Mouse (Mus musculus) activated CD4-positive, CD25-positive, alpha-beta regulatory T cell, adult 4 months (primary cell): Measurements from ENCODE around the gene Rnpep. TPM values are rescaled to one million over a fixed set of nuclear protein-coding genes. Genes with fewer than 3 reads are reported as not detected.

Experiments used
- ATAC-seq: one replicate; pipeline ENCODE4 v1.8.0; 2017
- polyA plus RNA-seq, 2 experiments: library from polyadenylated mRNA; unstranded; fragments of 100-300 nt; shearing (Covaris generic); gene quantifications; one replicate each; pipeline ENCODE4 v1.2.1; 2017

The Rnpep gene
- 10 to 100 TPM; 45.4 to 51.9 TPM for polyA plus RNA-seq

DNA sequence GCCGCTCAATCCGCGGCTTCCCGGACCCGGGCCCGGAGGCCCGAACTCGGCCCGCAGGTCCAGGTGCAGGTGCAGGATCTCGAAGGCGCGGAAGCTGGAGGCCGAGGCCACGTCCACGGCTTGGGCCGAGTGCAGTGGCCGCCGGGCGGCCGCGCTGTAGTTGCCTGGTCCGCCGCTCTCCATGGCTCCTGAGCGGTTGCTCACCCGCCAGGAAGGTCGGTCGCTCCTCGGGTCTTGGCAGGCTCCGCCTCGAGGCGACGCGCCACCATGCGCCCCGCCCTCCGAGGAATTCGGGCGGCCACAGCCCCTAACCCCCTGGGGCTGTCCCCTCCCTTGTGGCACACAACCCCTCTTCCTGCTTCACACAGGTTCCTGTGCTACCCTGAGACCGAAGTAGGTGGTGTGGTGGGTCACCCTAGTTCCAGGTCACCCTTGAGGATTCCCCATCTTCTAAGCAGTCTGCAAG lies at the start of gene Rnpep:
Gene Rnpep (minus strand): TSS at position 259 of the 466 bp plus-strand sequence.
- peak; percentile 79 for ATAC-seq

DNA sequence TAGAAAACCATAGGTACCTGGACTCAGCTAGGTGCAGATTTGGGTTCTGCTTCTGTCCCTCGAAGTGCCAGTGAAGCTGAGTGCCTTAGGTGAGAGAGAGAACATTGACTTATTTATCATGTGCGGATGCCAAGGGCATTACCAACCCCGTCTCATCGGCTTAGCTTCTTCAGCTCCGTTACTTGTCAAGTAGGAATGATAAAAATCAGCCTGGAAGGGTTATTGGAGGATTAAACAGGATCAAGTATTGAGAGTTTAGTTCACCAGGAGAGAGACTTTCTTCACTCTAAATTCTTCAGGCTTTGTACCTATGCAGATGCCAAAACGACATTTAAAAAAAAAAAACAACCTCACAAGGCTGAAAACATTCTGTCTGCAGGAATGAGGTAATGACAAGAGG lies 46.7 kb upstream of the Rnpep start:
- ATAC-seq: no peak

DNA sequence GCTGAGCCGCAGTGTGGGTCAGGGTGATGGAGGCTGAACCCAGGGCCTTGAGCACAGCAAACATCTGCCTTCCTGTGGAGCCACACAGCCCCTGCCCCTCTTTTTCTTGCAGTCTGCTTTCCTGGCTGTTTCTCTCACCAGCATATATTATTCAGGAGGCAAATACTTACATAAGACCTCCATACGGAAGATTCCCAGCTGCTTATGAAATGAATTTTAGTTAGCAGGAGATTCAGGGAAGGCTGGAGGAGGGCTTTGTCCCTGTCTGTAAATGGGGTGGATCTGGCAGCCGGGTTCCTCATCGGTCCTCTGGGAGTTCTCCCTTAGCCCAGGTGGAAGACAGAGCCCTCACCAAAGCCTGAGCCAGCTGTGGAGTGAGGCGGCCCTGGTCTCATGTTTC lies 44.5 kb upstream of the Rnpep start:
- no peak for ATAC-seq

DNA sequence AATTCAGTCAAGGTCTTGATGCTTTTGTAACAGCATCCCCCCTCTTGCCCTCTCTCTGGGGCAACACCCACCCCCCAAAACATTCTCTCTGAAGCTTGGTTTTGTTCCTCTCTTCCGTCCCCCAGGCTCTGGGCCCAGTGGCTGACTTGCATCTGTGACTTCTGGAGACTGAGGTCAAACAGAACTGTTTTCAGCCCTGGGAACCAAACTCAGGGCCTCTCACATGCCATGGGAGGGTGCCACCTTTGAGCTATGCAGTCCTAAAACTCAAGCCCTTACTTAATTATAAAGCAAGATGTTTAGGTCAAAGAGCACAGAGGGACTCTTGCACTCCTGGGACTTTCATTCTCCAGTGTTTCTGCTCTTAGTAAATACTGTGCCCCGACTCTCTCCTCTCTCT lies 42.0 kb upstream of the Rnpep start:
- no peak for ATAC-seq

DNA sequence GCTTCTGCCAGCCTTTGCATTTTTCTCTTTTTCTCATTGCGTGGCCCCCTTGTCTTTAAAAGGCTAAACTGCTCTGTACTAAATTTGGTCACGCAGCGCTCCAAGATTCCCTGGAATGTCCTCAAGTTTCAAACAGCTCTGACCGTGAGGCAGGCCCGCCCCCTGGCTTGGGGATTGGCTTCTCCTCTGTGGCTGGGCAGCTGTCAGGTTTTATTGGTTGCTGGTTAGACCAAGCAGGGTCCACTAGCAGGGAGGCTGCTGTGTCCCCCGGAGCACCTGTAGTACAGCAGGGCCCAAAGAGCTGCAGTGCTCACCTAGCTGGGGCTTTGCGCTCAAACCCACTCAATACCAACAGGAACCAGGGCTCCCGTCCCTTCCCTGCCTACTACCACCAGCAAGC lies 40.7 kb upstream of the Rnpep start, which contains the start of gene Lmod1:
Gene Lmod1 (plus strand): TSS at position 237 of the 400 bp plus-strand sequence.
- ATAC-seq: no peak

DNA sequence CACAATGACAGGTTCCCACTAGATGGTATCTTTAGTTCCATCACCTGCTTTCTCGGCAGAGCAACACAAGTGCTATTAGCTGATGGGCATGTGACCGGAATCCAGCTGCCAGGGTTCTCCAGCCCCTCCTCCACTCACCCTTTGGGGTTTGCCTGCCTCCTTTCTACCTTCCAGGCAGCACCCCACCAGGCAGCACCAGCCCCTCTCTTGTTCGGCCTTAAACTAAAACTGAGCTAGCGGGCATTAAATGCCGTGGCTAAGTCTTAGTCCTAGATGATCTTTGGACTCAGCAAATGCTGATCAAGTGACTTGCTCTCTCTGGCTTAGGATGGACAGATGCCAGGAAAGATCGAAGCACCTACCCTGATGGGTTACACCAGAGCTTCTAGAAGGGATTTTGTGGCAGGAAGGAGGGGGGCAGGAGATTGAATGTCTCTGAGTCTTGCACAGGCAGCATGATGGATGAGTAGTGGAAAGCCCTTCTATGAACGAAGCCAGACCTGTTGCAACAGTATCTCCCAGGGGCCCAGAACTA lies 39.5 kb upstream of the Rnpep start:
- ATAC-seq: no peak

DNA sequence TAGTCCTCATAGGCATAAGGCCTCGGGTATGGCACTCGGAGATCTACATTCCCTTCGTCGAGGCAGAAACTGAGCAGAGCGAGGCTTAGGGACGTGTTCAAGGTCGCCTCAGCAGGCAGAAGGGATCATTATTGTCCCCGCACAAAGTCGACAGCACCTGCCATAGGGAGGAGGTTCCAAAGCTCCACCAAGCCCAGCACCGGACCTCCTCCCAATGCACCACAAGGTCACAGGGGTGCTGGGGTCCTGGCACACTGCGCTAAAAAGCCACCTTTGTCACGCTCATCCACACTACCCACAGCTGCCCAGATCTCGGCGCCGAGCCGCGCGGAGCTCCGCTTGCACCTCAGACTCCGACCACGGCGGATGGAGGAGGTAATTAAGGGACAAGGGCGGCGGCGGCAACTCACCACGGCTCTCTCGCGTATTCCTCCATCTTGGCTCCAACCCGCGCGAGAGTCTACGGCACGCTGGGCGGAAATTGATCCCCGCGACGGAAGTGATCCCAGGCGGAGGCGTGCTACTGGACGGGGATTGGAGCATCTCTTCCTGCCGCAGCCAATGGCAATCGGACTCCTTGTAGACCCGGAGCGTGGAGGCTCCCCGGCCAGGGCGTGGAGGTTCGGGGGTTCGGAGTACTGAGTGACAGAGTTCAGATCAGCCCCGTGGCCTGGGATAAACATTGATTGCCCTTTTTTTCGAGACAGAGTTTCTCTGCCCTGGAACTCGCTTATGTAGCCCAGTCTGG lies 29.6 kb upstream of the Rnpep start, which contains the start of gene Timm17a:
Gene Timm17a (minus strand): TSS at position 495 of the 748 bp plus-strand sequence.
- ATAC-seq: peak; percentile 100

DNA sequence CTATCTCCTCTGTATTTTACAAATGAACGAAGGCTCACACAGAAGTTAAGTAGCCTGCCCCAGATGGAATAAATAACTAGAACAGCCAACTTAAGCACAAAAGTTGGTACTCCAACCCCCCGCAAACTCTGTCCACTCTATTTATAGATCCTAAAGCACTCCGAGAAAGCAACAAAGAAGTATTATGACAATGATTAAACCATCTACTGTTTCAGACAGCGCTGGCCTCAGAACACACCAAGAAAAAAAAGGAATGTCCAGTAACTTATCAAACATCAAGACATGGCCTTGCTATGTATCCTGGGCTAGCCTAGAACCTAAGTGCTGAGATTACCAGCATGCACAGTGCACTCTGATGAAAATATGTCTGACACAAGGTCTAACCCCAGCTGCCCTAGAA lies 28.3 kb upstream of the Rnpep start:
- ATAC-seq: no peak

DNA sequence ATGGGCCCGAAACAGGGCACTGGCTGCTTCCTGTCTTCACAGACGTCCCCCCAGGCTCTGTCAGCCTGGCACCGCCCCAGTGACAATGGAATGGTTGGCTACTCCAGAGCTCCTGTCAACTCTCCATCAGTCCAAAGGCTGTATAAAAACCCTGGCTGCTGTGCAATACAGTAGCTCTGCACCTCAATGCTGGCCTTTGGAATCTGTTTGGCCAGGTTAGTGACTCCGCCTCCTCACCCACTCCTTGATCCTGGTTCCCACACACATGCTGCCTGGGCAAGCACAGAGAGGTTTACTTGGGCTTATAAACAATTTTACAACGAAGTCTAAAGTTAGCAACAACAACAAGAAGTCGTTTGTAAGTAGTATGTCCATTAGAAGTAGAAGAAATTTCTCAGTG lies 27.5 kb upstream of the Rnpep start:
- no peak for ATAC-seq

DNA sequence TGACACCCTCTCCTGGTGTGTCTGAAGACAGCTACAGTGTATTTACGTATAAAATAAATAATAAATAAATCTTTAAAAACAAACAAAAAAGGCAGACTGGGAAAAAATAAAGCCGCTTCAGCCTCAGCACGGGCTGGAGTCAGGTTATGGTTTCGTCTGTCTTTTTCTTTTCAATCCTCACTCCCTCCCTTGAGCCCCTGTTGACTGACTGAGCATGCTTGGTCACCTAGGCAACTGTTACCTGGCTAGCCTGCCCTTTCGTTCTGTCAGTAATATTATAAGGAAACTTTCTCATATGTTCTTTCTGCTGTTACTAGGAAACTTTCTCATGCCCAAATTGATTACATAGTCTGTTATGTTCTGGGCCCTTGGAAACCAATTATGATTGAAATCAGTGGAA lies 7.0 kb upstream of the Rnpep start:
- ATAC-seq: no peak

DNA sequence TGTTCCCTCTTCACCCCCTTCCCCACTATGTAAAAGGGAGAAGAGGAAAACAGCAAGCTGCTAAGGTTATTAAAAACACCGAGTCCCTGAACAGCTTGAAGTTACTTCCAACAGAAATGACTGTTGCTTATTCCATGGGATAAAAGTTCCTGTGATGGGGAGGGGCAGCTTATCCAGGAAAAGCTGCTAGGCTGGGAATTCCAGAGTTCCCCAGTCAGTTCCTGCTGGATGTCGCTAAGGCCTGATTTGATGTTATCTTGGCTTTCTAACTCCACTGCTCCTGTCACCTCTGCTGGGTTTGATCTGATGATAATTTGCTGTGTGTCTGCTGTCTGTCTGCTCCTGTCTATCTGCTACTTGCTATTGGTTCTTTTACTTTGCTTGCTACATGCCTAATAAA lies 2.4 kb upstream of the Rnpep start:
- no peak for ATAC-seq

DNA sequence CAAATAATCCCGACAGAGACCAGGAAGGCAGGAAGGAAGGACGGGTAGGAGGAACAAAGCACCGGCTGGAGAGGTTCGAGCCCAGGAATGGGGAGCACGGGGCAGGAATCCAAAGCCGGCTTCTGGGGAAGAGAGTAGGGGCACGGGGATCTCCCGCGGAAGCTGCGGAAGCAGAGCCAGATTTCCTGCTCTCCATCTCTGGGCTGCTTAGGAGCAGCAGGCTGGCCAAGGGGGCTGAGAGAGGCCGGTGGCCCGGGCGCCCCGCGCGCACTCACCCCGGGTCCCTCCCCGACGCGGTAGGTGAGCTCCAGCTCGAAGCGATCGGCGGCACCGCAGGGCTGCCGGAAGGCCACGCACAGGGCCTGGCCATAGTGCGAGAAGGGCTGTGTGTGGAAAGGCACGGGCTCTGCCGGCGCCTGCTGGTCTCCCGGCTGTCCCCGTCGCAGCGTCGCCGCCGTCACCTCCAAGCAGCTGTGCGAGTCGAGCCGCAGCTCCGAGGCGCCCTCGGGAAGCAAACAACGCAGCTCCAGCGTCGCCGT lies 528 bp downstream of the Rnpep start:
- ATAC-seq: peak; percentile 52

DNA sequence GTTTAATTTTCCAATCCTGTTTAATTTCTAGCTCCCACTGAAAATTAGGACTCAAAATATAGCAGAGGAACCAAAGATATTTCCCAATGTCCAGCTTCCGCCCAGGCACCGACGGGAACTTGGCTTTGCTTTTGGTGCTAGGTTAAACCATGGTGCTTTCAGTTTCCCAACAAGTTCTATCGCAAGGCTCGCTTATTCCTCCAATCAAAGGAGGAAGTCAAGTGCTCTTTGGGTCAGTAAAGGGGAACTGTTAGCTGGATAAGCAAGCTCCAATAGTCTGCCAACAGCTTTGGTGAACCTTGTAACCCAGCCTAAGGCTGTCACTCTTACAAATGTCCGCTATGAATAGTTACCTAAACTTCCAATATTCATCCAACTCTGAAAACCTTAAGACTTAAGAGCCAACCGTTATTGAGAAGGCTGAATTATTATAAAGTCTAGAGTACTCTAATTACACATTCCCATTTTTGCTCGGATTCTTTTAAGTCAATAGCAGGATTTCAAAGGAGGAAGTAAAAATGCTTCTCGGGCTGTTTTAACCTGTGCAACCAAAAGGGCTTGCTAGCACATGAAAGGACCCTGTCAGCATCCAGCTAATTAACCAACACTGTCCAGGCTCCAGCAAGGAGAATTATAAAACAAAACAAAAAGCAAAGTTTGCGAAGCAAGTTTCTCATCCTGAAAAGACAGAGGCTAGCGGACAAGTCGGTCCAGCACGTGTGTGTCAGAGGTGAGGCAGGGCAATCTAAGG lies 1.2 kb downstream of the Rnpep start:
- no peak for ATAC-seq

DNA sequence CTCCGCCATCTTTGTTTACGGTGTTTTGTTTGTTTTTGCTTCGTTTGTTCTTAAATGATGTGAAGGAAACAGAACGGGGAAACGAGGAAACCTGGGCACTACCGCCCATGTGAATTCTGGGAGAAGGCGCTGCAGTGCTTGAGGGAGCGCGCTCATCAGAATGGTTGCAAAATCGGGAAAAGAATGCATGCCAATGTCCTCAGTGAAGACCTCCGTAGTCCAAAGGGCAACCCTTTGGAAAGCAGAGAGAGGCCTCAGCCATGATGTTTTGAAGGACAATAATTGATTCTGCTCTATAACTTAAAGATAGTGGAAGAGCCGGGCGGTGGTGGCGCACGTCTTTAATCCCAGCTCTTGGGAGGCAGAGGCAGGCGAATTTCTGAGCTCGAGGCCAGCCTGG lies 2.0 kb downstream of the Rnpep start:
- no peak for ATAC-seq

DNA sequence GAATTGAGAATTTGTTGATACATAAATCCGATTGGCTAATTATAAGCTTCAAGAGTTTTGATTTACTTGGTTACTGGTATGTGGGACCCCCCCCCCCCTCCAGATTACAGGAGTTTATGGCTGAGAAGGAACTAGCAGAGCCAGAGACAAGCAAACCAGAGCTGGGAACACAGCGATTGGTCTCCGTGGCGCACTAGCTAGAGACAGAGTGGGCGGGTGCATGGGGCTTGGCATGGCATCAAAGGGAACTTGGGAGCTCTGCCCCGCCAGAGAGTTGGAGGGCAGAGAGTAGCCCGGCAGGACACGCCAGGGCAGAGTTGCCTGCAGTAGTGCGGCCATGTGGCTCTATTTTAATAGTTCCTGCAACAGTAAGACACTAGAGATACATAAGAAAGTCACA lies 3.2 kb downstream of the Rnpep start:
- no peak for ATAC-seq

DNA sequence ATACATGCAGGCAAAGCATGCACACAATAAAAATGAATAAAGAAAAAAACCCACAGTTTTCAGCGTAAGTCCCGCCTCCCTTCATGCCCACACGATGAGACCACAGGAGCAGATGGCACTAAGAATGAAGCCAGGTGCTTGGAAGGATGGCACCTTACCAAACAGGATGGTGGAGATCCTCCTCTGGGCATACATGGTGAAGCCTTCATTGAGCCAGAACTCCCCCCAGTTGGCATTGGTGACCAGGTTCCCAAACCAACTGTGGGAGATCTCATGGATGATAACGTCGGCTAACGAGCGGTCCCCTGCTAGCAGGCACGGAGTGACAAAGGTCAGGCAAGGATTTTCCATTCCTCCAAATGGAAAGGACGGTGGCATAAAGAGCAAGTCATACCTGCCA lies 12.5 kb downstream of the Rnpep start:
- ATAC-seq: no peak

DNA sequence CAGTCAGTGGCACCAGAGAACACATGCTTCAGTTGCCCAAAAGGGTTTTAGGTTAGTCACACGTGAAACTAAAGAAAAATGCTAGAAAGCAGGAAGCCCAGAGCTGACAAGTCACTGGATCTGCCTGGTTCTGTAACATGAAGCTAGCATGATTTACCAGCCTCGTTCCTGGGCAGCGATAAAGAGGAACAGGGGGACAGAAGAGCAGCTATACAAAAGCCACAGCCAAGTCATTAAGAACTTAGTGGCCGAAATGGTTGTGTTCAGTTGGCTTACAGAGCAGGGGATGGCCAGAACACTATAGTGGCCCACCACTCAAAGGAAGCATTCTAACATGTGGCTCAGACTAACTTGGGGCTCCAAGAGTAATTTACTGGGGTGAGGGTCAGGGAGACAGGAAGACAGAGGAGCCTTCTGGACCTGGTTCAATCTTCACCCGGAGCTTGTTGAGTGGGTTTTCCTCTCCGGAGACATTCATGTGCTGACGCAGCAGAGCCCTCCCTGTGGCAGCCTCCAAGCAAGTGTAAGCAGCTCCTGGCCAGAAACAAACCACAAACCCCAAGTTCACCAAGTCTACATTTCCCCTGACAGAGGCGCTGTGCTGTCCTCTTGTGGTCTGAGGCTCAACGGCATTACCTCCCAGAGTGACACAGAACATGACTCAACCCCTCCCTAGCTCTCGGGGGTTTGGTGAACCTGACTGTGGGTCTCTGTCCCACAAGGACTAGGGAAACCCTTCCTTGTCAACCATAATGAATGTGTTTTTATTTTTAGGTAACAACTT lies 16.0 kb downstream of the Rnpep start:
- ATAC-seq: no peak

DNA sequence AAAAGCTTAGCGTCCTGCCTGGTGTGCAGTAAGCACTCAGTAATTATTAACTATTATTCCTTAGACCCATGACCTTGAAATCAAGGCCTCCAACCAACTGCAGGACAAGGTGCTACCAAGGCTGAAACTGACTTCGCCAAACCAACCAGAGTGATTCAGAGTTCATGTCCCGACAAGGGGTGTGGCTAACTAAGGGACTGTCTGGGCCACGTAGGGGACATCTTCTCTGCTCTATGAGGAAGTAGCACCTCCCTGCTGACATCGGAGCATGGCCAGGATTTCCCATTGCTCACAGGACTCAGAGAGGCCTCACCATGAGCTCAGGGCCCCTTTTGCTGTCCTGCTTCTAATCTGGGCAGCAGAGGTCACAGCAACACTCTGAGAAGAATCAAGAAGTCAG lies 18.1 kb downstream of the Rnpep start:
- no peak for ATAC-seq

DNA sequence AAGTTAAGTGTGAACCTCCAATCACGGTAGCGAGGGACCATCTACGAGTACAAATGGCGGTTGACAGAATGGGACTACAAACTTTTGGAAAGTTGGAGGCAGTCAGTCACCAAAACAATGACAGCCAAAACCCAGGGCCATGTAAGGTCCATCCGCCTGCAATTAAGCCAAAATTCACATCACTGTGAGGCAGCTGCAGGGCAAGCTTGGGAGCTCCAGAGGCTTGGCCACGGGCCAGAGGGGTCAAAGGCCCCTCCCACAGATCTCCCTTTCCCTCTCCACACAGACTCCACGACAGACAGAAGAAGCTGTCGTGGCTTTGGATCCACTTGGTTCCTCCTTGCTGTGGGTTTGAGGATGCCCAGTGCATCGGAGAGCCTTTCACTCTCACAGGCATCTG lies 20.6 kb downstream of the Rnpep start:
- no peak for ATAC-seq

DNA sequence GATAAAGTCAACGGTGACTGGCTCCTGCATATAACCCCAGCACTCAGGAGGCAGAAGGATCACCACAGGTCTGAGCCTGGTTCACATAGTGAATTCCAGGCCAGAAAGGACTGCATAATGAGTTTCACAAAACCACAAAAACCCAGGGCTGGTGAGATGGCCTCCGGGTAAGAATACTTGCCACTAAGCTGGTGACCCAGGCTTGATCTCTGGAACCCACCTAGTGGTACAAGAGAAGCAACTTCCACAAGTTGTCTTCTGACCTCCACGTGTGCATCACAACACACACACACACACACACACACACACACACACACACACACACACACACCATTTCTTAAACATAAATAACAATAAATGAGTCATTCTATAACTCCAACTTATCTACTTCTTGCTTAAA lies 21.6 kb downstream of the Rnpep start:
- no peak for ATAC-seq

DNA sequence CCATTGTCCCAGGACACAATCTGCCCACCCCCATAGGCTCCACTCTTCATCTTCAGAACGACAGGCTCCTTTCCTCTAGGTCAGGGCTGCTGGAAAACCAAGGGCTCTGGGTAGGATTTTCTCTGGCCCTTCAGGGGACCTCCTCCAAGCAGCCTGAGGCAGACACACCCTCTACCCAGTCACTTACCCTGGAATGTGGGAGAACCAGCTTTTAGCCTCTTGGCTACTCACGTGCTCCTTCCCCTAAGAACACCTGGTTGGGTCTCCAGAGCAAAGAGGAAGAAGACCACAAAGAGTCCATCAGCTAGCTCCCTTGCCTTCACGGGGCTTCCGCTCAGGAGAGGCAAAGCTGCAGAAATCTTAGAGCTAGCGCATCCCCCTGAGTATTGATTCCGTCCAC lies 23.0 kb downstream of the Rnpep start:
- no peak for ATAC-seq

DNA sequence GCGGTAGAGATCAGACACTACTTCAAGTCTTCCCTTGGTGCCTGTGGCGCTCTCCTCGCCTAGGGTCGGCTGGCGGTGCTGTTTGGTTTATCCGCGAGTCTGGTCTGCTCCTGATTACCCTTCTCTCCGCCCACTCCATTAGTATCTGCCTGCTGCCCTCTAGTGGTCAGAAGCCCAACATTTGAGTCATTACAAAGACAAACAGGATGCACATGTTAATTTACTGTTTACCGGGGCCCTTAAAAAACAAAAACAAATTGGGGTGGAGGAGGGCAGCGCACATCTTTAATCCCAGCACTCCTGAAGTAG lies 24.8 kb downstream of the Rnpep start:
- ATAC-seq: peak; percentile 88
